Mouse (Mus musculus): ENCODE measurements at regions not wholly inside any gene's neighbourhood (a gene's known extent, or its start where the extent isn't known, plus 50 kb on each side); places are given as distances from the start of the nearest gene placed in this dataset.

- H3K9me3 ChIP-seq (ENCODE audit: control insufficient read depth, low read length) = no peaks in the 10 kb centered on the region
- H3K4me2 ChIP-seq (ENCODE audit: low read depth, low read length) = no peak overlapping the region
- H3K27me3 ChIP-seq (ENCODE audit: control insufficient read depth, insufficient read depth, low read length) = no peaks in the 10 kb centered on the region
- H3K27ac ChIP-seq (ENCODE audit: low read depth, low read length) = no peak overlapping the region
- H3K9ac ChIP-seq (replicated peaks; ENCODE audit: low read depth, low read length) = no peak overlapping the region
- no peaks in the 10 kb centered on the region for H3K36me3 ChIP-seq (ENCODE audit: control insufficient read depth, insufficient read depth, low read length)
- 91% methylated on average over 7 of the region's 7 CpGs for WGBS
- ATAC-seq (ENCODE audit: low read depth) = no peak
- no peaks in the 10 kb centered on the region for H3K4me1 ChIP-seq (ENCODE audit: control insufficient read depth, insufficient read depth, low read length)
- H3K4me3 ChIP-seq (ENCODE audit: low read depth, low read length) = no peak overlapping the region
Measured at GRCm38 (mm10) chr11:45262198-45262597, 589.7 kb upstream of the Clint1 start.

GRCm38 (mm10) chr11:45264001-45264400 lies 587.9 kb upstream of the Clint1 start:
- Histone ChIP-seq H3K4me2 (ENCODE audit: low read depth, low read length) (no peak overlapping the region), H3K36me3 (ENCODE audit: control insufficient read depth, insufficient read depth, low read length) (no peaks in the 10 kb centered on the region)

GRCm38 (mm10) chr11:45265171-45265988 lies 586.5 kb upstream of the Clint1 start:
- no peak for ATAC-seq (ENCODE audit: low read depth)
- 70% methylated on average over 17 of the region's 17 CpGs for WGBS
- no peak overlapping the region for H3K9ac ChIP-seq (replicated peaks; ENCODE audit: low read depth, low read length)

More at GRCm38 (mm10) chr11:45264001-45264400, 587.9 kb upstream of the Clint1 start:
- 67% methylated on average over 3 of the region's 3 CpGs for WGBS
- Histone ChIP-seq H3K9ac (replicated peaks; ENCODE audit: low read depth, low read length) (no peak overlapping the region), H3K4me1 (ENCODE audit: control insufficient read depth, insufficient read depth, low read length) (no peaks in the 10 kb centered on the region), H3K9me3 (ENCODE audit: control insufficient read depth, low read length) (no peaks in the 10 kb centered on the region), H3K27ac (ENCODE audit: low read depth, low read length) (no peak overlapping the region), H3K27me3 (ENCODE audit: control insufficient read depth, insufficient read depth, low read length) (no peaks in the 10 kb centered on the region), H3K4me3 (ENCODE audit: low read depth, low read length) (no peak overlapping the region)
- ATAC-seq (ENCODE audit: low read depth) = no peak

GRCm38 (mm10) chr11:45265989-45266302 lies 585.9 kb upstream of the Clint1 start:
- H3K4me2 ChIP-seq (ENCODE audit: low read depth, low read length) = no peak overlapping the region
- H3K36me3 ChIP-seq (ENCODE audit: control insufficient read depth, insufficient read depth, low read length) = no peaks in the 10 kb centered on the region
- ATAC-seq (ENCODE audit: low read depth) = no peak
- H3K27me3 ChIP-seq (ENCODE audit: control insufficient read depth, insufficient read depth, low read length) = no peaks in the 10 kb centered on the region
- 73% methylated on average over 4 of the region's 4 CpGs for WGBS
- no peak overlapping the region for H3K27ac ChIP-seq (ENCODE audit: low read depth, low read length)
- no peaks in the 10 kb centered on the region for H3K4me1 ChIP-seq (ENCODE audit: control insufficient read depth, insufficient read depth, low read length)
- no peak overlapping the region for H3K9ac ChIP-seq (replicated peaks; ENCODE audit: low read depth, low read length)
- H3K9me3 ChIP-seq (ENCODE audit: control insufficient read depth, low read length) = no peaks in the 10 kb centered on the region
- no peak overlapping the region for H3K4me3 ChIP-seq (ENCODE audit: low read depth, low read length)

More at GRCm38 (mm10) chr11:45265171-45265988, 586.5 kb upstream of the Clint1 start:
- no peaks in the 10 kb centered on the region for H3K9me3 ChIP-seq (ENCODE audit: control insufficient read depth, low read length)
- no peaks in the 10 kb centered on the region for H3K4me1 ChIP-seq (ENCODE audit: control insufficient read depth, insufficient read depth, low read length)
- no peak overlapping the region for H3K4me2 ChIP-seq (ENCODE audit: low read depth, low read length)
- H3K36me3 ChIP-seq (ENCODE audit: control insufficient read depth, insufficient read depth, low read length) = no peaks in the 10 kb centered on the region
- H3K27ac ChIP-seq (ENCODE audit: low read depth, low read length) = no peak overlapping the region
- no peak overlapping the region for H3K4me3 ChIP-seq (ENCODE audit: low read depth, low read length)
- H3K27me3 ChIP-seq (ENCODE audit: control insufficient read depth, insufficient read depth, low read length) = no peaks in the 10 kb centered on the region

- Histone ChIP-seq H3K9ac (replicated peaks; ENCODE audit: low read depth, low read length) (no peak overlapping the region), H3K4me3 (ENCODE audit: low read depth, low read length) (no peak overlapping the region), H3K36me3 (ENCODE audit: control insufficient read depth, insufficient read depth, low read length) (no peaks in the 10 kb centered on the region), H3K4me2 (ENCODE audit: low read depth, low read length) (no peak overlapping the region), H3K27ac (ENCODE audit: low read depth, low read length) (no peak overlapping the region), H3K4me1 (ENCODE audit: control insufficient read depth, insufficient read depth, low read length) (no peaks in the 10 kb centered on the region), H3K9me3 (ENCODE audit: control insufficient read depth, low read length) (no peaks in the 10 kb centered on the region), H3K27me3 (ENCODE audit: control insufficient read depth, insufficient read depth, low read length) (no peaks in the 10 kb centered on the region)
- WGBS = 73% methylated on average over 5 of the region's 5 CpGs
- ATAC-seq (ENCODE audit: low read depth) = no peak
Measured at GRCm38 (mm10) chr11:45269215-45269614, 582.6 kb upstream of the Clint1 start.

- Histone ChIP-seq H3K9me3 (ENCODE audit: control insufficient read depth, low read length) (no peaks in the 10 kb centered on the region), H3K27me3 (ENCODE audit: control insufficient read depth, insufficient read depth, low read length) (no peaks in the 10 kb centered on the region), H3K4me3 (ENCODE audit: low read depth, low read length) (no peak overlapping the region), H3K9ac (replicated peaks; ENCODE audit: low read depth, low read length) (no peak overlapping the region), H3K27ac (ENCODE audit: low read depth, low read length) (no peak overlapping the region), H3K4me1 (ENCODE audit: control insufficient read depth, insufficient read depth, low read length) (no peaks in the 10 kb centered on the region), H3K4me2 (ENCODE audit: low read depth, low read length) (no peak overlapping the region), H3K36me3 (ENCODE audit: control insufficient read depth, insufficient read depth, low read length) (no peaks in the 10 kb centered on the region)
- no peak for ATAC-seq (ENCODE audit: low read depth)
- 53% methylated on average over 3 of the region's 3 CpGs for WGBS
Measured at GRCm38 (mm10) chr11:45271206-45271605, 580.6 kb upstream of the Clint1 start.

GRCm38 (mm10) chr11:45274446-45275119 lies 577.3 kb upstream of the Clint1 start:
- Histone ChIP-seq H3K27ac (ENCODE audit: low read depth, low read length) (no peak overlapping the region), H3K4me3 (ENCODE audit: low read depth, low read length) (no peak overlapping the region), H3K4me1 (ENCODE audit: control insufficient read depth, insufficient read depth, low read length) (no peaks in the 10 kb centered on the region), H3K27me3 (ENCODE audit: control insufficient read depth, insufficient read depth, low read length) (no peaks in the 10 kb centered on the region), H3K9ac (replicated peaks; ENCODE audit: low read depth, low read length) (no peak overlapping the region), H3K9me3 (ENCODE audit: control insufficient read depth, low read length) (no peaks in the 10 kb centered on the region), H3K4me2 (ENCODE audit: low read depth, low read length) (no peak overlapping the region), H3K36me3 (ENCODE audit: control insufficient read depth, insufficient read depth, low read length) (no peaks in the 10 kb centered on the region)
- WGBS = 79% methylated on average over 10 of the region's 10 CpGs
- ATAC-seq (ENCODE audit: low read depth) = no peak

- Histone ChIP-seq H3K36me3 (ENCODE audit: control insufficient read depth, insufficient read depth, low read length) (no peaks in the 10 kb centered on the region), H3K9me3 (ENCODE audit: control insufficient read depth, low read length) (no peaks in the 10 kb centered on the region), H3K4me3 (ENCODE audit: low read depth, low read length) (no peak overlapping the region), H3K9ac (replicated peaks; ENCODE audit: low read depth, low read length) (no peak overlapping the region), H3K4me1 (ENCODE audit: control insufficient read depth, insufficient read depth, low read length) (no peaks in the 10 kb centered on the region), H3K27me3 (ENCODE audit: control insufficient read depth, insufficient read depth, low read length) (no peaks in the 10 kb centered on the region), H3K4me2 (ENCODE audit: low read depth, low read length) (no peak overlapping the region), H3K27ac (ENCODE audit: low read depth, low read length) (no peak overlapping the region)
- WGBS = 63% methylated on average over 3 of the region's 3 CpGs
- ATAC-seq (ENCODE audit: low read depth) = no peak
Measured at GRCm38 (mm10) chr11:45275170-45275569, 576.7 kb upstream of the Clint1 start.

- Histone ChIP-seq H3K27me3 (ENCODE audit: control insufficient read depth, insufficient read depth, low read length) (no peaks in the 10 kb centered on the region), H3K4me2 (ENCODE audit: low read depth, low read length) (no peak overlapping the region), H3K4me1 (ENCODE audit: control insufficient read depth, insufficient read depth, low read length) (no peaks in the 10 kb centered on the region), H3K27ac (ENCODE audit: low read depth, low read length) (no peak overlapping the region), H3K9ac (replicated peaks; ENCODE audit: low read depth, low read length) (no peak overlapping the region), H3K4me3 (ENCODE audit: low read depth, low read length) (no peak overlapping the region), H3K36me3 (ENCODE audit: control insufficient read depth, insufficient read depth, low read length) (no peaks in the 10 kb centered on the region), H3K9me3 (ENCODE audit: control insufficient read depth, low read length) (no peaks in the 10 kb centered on the region)
- no peak for ATAC-seq (ENCODE audit: low read depth)
- WGBS = 86% methylated on average over 2 of the region's 2 CpGs
Measured at GRCm38 (mm10) chr11:45296772-45297171, 555.1 kb upstream of the Clint1 start.
